Mouse (Mus musculus) c-Kit-positive CD71-negative TER-119-negative erythroid progenitor cells, embryonic 14.5 days (primary cell): ENCODE measurements at regions not wholly inside any gene's neighbourhood (a gene's known extent, or its start where the extent isn't known, plus 50 kb on each side); places are given as distances from the start of the nearest gene placed in this dataset.

ENCODE experiments used
- DNase-seq: peaks from one replicate; pipeline ENCODE4 v3.0.0-alpha.2; 2013; ENCODE audit warnings: low read depth

DNA sequence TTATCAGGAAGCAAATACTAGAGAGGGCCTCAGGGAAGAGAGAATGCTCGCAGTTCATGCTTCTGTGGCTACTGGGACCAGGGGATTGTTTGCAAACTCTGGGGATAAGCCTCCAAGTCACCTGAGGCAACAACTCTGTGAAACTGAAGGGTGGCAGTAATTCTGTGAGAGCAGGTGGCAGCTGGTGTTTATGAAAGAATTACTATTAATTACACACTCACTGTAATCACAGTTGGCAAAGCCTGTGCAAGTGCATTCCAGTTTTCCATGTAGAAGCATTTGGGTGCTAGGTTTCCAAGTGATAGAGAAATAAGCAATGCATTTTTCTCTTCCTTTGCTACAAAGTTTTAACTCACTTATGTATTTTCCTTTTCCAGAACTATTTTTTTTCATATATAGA lies 578.5 kb downstream of the Ets1 start:
- DNase-seq = no peak

DNA sequence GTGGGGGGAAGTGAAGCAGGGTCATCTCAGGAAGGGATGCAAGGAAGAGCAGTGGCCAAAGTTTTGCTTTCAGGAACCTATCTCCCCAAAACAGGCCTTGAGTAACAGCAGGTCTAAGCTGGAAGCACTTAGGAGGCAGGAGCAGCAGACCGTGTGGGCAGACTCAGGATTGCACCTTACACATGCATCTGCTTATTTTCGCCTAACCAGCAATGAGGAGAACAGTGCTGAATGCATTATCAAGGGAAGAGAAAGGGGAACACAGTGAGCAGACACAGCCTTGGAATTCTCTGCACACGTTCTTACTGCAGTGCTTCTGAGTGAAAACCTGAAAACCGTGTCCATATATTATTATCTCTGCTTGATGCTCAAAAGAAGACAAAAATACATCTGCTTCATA lies 585.0 kb downstream of the Ets1 start:
- DNase-seq = no peak

DNA sequence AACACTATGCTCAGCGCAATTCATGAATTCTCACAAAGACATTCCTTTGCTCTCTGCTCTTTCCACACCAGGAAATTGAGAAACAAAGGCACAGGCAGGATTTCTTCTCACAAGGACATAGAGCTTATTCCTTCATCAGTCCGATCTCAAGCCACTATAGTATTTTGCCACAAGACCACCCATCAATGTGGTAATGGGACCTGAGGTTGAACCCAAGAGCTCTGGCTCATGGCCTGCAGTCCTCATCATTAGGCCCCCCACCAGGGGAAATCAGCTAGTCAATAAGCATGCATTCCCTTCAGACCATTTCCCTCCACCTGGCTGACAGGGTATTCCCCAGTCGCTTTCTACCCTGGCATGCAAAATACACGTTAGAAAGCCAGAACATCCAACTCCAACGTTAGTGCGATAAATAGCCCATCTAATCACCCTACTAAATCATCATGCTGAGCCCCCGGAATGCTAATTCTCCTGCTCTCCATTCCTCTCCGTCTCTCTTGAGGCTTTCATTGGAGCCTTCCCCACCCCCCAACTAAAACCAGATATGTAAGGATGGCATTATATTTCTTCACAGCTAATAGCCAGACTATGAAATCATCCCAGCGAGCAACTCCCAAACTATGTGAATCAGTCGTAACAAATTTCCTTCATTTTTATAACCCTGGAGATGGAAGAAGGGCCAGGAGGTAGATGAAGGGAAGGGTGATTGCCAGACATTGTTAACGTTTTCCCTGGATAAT lies 586.2 kb downstream of the Ets1 start:
- no peak for DNase-seq

DNA sequence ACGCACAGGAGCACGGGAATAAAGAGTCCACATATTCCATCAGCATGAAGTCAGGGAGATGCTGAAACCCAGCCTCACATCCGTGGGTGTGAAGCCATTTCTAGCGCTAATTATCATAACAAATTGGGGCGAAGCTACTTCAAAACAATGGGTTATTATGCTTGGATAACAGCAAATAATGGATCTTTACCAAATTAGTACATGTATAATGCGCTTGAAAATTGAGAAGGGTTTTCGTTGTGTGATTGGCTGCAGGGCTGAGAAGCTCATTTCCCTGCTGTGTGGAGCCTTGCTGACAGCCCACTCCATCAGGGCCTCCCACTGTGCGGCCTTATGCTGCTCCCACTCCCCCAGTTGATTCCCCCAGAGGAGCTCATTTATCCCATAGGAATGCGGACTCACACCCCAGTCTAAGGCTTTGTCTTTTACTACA lies 597.7 kb downstream of the Ets1 start:
- DNase-seq = no peak

DNA sequence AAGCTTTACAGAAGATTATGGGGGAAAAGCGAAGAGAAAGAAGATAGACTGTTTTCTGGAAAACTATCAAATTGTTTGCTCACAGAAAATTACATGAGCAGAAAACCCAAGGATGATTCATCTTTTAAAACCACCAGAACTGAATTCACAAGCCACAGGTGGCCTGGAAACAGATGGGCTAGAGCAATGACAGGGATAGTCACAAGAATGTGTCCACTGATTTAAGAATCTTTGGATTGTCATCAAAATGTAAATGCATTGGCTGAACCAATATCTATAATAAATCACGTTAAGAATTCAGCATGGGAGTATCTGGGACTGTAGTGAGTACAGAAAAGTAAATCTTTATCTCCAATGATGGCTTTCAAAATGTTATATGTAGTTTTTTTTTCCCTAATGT lies 602.2 kb downstream of the Ets1 start:
- no peak for DNase-seq

DNA sequence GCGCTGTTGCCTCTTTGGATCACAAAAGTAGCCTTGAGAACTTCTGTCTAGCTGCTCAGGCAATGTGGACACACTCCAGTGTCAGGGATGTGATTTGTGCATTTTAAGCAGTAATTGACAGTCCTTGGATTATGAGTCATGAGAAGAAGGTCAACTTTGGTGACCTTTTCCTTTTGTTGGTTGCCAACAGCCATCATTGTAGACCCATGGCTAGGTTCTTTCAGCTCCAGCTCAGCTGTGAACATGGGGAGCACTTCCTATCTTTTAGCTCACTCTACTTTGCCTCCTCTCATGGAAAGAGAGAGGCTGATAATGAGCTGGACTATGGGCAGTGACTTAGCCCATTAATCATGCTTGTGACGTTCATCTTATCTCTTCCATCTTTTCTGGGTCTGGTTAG lies 602.8 kb downstream of the Ets1 start:
- no peak for DNase-seq

DNA sequence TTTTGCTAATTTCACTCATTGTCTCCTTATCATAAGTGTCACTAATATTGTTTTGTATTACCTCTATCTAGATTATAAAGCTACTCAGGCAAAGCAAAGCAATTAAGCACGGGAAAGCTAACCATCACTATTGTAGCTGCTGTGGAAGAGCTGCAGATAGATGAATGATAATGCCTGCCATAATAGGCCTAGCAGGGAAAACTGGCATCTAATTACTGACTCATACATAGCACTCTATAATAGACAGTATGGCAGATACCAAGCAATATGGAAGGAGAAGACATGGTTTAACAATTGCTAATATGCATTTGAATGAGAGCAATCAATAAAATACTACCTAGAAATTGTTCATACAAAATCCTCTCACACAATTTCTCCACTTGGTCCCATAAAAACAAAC lies 604.5 kb downstream of the Ets1 start:
- no peak for DNase-seq

DNA sequence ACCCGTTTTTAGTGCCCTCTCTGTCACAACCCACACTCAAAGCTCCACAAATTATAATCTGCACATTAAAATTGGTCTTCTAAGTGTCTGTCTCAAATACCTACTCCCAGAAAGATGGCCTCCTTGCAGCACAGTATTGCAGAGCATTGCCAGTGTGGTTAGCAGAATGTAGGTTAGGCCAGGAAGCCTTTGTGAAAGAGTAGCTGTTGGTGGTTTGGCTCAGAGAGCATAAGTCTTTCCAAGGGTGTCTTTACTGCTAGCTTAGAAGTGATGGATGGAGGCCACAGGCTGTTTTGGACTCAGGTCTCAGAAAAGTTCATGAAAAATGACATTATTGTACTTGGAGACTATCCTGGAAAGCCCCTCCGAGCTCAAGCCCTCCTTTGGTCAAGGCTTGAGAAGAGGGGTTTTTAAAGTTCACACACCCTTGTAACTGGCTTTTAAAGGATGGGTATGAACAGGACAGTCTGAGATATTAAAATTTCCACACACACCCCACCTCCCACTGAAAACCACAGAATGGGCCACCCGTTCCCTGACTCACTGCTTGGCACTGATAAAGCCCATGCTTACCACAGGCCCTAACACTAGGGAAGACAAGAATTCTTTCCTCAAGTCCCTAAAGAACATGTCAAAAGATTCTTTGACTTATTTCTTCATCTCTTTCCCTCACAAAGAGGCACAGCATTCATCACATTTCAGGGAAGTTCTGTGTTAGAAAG lies 605.1 kb downstream of the Ets1 start:
- DNase-seq = no peak

DNA sequence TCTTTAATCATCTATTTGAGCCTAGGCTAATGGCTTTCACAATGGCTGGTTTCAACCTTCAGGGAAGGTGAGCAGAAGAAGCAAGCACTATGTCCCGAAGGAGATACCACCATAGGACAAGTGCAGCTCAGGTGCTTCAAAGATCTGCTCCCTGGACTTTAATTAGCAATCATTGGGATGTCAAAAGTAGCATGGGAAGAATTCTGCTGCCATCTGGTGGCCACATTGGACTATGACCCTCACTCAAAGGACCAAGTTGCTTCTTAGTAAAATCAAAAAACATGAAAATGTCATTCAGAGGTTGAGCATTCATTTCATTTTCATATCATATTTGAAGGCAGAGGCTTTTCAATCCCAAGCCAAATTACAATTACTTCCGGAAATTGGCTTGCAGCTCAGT lies 610.9 kb downstream of the Ets1 start:
- peak; percentile 14 for DNase-seq

DNA sequence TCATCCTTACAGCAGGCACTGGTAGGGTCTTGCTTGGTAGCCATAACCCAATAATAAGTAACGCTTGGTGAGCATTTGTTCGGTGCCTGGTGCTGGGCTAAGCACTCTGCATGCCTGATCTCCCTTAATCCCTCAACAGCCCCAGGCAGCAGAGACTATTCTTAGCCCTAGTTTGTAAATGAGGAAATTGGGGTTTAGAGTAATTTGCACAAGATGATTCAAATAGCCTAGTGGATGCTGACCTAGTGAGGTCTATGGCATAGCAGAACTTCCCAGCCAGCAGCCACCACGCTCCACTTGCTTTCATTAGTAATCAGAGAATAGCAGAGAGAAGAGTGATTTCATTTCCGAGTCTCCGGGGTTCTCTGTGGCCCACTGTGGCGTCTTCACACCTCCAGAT lies 622.2 kb downstream of the Ets1 start:
- DNase-seq = no peak

DNA sequence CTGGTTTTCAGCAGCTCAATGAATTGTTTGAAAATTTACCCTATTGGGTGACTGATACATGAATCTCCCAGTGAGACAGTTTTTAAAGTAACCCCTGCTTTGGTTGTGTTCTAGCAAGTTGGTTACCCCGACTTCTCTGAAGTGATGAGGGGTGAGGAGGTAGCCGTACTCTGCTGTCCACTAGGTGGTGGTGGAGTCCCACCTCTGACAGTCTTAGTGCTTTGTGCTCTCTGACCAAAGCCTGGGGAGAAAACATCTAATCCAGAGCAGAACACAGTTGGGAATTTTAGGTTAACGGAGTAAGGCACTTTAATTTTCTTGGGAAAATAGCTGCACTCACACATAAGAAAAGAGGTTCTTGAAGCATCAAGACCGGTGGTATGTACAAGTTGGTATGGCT lies 624.1 kb downstream of the Ets1 start:
- peak; percentile 6 for DNase-seq

DNA sequence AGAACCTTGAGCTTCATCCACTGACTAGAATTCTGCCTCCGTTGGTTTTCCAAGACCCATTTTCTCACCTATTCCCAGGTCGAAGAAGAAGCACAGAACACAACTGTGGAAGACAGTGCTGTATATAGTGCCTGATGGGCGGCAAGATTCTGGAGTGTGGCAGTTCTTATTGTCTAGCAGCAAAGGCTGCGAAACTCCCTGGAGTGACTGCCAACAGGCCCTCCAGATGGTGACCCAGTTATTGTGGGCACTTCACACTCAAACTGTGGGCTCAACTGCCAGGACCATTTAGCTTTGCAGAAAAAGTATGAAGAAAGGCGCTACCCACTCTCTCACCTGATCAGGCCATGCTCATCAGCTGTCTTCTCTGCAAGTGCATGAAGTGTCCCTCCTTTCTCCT lies 653.4 kb downstream of the Ets1 start:
- no peak for DNase-seq

DNA sequence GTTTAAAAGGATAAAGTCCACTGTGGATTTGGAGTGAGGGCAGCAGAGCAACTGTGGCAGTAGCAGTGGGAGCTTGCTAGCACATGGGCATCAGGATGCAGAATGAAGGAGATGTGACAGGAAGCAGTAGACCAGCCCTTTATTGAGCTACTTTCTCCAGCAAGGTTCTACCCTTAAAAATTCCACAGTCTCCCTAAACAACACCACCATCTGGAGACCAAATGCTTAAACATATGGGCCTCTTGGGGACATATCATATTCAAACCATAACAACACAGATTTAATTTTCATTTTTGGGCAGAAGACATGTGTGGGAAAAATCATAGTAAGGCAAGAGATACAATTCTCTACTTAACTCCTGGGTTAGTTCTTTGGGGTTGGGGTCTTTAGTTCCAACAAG lies 656.1 kb downstream of the Ets1 start:
- no peak for DNase-seq

DNA sequence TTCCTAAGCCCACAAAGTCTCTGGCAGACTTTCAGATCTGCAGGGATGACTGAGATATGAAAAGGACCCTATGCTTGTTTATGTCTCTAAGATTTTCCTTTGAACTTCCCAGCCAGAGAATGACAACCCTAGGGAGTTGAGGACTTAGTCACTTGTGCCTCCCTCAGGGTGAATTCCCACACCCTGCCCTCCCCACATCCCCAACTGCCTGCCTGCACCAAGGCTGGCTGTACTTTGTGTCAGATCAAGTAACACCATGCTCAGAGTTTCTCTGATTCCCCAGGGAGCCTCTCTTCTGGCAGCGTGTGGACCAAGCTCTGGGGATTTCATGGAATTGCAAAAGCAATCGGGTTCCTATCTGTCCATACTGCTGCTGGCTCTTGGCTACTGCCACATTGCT lies 659.9 kb downstream of the Ets1 start:
- DNase-seq = no peak

DNA sequence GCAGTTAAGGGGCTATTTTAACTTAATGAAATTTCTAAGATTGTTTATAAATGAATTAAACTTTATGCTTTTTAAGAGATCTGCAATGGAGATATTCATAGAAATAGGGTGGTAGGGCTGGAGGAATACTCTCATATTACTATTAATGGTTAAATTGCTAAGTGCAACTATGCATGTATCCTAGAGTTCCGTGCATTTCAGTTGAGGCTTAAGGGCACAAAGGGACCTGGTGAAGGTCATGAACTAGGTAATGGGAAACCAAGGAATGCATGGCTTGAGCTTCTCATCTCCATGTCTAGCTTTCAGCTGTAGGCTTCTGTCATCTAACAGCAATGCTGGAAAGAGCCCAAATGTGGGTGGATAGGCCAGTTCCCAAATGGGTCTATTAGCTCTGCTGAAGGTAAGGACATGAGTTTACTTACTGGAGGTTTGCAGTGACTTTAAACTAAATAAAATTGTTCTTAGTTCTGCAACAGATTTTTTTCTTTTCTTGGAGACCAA lies 683.6 kb downstream of the Ets1 start:
- DNase-seq = no peak

DNA sequence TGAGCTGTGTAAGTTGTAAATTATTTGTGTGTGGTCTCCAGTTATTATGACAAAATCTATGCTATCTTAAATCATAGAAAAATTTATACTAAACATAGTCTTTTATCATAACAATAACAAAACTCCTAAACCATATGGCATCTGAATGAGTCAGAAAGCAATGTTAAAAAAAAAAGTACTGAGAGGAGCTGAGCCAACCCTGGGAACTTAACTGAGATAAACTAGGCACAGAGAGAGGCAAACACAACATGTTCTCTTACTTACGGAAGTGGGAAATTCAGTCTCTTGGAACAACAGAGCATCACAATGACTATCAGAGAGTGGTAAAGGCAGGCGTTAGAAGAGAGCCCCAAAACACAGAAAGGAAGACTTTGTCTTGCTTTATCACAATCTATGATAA lies 691.7 kb downstream of the Ets1 start:
- DNase-seq = no peak

DNA sequence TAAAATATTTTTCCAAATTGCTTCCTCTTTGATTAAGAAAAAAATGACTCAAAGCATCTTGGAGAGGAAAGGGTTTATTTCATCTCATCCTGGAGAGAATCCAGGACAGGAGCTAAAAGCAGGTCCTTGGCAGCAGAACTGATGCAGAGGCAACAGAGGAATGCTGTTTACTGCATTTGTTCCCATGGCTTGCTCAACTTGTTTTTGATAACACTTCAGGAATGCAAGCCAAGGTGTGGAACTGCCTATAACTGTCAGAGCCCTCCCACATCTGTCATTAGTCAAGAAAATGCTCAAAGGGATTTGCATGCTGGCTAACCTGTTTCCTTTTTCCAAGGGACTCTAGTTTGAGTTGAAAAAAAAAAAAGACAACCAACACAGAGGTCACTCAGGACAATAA lies 714.2 kb downstream of the Ets1 start:
- DNase-seq = no peak

DNA sequence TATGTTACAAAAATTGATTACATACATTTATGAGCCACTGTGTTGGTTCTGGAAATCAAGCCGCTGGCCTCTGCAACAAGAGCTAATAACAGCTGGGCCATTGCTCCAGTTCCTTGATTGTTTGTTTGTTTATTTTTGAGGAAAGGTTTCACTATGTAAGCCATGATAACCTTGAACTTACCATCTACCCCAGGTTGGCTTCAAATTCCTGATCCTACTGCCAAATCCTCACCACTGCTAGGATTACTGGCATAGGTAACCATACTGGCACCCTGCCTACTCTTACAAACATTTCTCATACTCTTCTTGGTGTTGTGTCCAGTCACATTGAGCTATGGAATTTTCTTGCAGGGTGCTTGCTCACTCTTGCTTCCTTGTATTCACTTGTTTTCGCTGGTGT lies 720.6 kb downstream of the Ets1 start:
- no peak for DNase-seq

DNA sequence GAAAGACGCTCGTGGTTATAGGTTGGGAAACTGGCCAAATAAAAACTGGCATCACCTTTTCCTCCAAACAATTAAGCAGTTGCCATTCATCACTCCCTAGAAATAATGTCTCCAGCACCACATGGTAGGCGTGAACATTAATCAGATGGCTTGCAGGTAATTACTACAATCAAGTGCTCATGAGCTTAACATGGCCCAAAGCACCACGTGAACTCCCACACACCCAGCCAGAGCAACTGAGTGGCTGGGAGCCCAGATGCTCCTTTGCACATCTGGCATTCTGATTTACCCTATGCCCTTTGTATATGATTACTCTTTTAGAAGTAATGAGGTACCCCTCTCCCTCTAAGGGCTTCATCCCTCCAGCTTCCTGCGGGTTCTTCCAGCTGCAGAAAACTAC lies 724.9 kb downstream of the Ets1 start:
- no peak for DNase-seq

DNA sequence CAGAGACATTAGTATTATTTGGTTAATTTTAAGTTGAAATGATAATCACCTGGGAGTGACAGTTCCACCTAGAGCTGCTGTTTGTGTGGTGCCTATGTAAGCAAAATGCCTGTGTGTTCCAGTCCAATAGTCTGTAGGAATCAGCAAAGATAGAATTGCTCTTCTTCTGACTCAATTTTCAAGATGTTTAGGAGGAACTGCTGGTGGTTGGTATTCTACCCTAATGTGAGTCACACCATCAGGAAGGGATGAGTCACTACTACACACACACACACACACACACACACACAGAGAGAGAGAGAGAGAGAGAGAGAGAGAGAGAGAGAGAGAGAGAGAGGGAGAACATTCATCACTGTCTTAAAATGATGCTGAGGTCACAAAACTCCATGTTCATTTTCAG lies 753.1 kb downstream of the Ets1 start:
- DNase-seq = no peak

DNA sequence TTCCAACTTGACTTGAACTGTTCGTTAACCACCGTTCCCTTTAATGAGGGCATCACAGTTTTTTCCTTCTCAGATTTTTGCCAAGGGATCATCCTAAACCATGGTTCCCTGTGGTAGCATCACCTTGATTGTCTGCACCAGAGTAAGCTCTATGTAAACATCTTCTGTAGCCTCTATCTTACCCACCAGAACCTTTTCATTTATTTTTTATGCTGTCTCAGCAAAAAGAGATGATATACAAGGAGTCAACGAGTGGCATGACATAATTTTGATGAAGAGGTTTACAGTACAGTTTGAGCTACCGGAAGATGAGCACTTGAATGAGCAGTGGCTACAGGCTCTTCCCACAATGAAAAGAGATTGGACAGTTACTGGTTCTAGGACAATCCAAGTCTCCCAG lies 768.7 kb downstream of the Ets1 start:
- DNase-seq = no peak

DNA sequence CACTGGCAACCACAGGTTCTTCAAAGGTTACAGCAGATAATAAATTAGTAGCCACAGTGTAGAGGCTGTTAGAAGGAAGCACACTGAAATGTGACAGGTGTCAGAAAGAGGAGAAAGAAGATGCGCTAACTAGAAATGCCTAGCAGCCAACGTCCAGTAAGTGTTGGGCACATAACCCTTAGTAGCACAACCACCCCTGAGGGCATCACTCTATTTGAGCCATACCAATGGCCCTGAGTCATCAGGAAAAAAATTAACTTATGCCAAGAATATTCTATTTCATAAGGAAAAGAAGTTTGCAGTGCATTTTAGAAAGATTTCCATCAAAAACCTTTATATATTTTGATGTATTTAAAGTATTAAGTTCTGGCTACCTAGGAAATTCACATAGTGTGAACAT lies 771.5 kb downstream of the Ets1 start:
- no peak for DNase-seq

DNA sequence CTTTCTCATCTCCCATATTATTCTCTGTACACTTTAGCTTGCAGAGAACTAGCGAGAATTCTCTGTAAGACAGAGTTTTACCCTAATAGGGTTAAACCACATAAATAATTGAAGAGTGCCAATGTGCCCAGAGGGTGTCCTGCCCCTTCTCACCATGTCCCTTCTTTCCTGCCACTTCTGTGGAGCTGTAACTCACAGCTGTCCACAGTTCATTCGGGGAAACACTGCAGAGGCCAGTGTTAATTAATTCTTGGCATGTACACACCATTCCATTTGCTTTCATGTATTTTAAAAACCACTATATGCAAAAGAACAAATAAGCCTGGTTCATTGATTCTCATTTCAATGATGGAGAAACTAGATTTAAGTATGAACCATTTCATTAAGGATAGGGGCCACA lies 787.8 kb downstream of the Ets1 start:
- no peak for DNase-seq

DNA sequence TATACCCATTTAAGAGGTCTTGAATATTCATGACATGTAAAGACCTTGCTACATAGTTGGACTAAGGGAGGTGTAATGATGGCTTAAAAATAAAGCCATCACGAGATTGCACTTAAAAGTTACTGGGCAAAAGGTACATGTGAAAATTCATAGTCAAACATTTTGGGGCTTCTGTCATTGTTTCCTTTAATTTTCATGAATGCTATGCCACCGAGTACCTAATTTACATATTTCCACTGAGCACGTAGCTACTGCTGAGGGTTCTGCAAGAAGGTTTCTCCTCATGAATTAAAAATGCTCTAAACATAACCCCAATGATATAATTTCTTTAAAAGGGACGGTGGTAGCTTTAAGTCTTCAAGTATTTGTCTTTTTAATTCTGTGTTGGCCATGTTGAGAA lies 800.4 kb downstream of the Ets1 start:
- DNase-seq = no peak
